Mouse (Mus musculus) hindbrain, embryonic 15.5 days (tissue): ENCODE data around the gene Vps13a. TPM values are rescaled to one million over a fixed set of nuclear protein-coding genes. Genes with fewer than 3 reads are reported as not detected.

Experiments used
- ATAC-seq: fragments of 200-750 bp; cut with Nextera tagmentation; 2 replicates; pipeline ENCODE4 v1.8.0; 2017; ENCODE audit warnings: low read depth, moderate number of reproducible peaks, moderate TSS enrichment; ENCODE audit not compliant: low FRiP score
- H3K27ac ChIP-seq: fragments of 300-500 bp; sonication (generic); replicated peaks from 2 replicates; pipeline ENCODE4 v1.5.1; 2015; ENCODE audit warnings: mild to moderate bottlenecking, inconsistent platforms
- H3K27me3 ChIP-seq: fragments of 300-500 bp; sonication (generic); 2 replicates; pipeline ENCODE4 v1.6.1; 2015; ENCODE audit warnings: control low read depth, inconsistent platforms
- H3K36me3 ChIP-seq: fragments of 300-500 bp; sonication (generic); 2 replicates; pipeline ENCODE4 v1.6.1; 2015; ENCODE audit warnings: control low read depth, inconsistent platforms
- H3K4me1 ChIP-seq: fragments of 300-500 bp; sonication (generic); replicated peaks from 2 replicates; pipeline ENCODE4 v1.6.1; 2015; ENCODE audit warnings: control low read depth, inconsistent platforms
- H3K4me2 ChIP-seq: fragments of 300-500 bp; sonication (generic); 2 replicates; pipeline ENCODE4 v1.6.1; 2015; ENCODE audit warnings: moderate library complexity, mild to moderate bottlenecking, inconsistent platforms
- H3K4me3 ChIP-seq: fragments of 300-500 bp; sonication (generic); 2 replicates; pipeline ENCODE4 v1.5.1; 2015; ENCODE audit warnings: mild to moderate bottlenecking, inconsistent platforms
- H3K9ac ChIP-seq: fragments of 300-500 bp; sonication (generic); 2 replicates; pipeline ENCODE4 v1.6.1; 2015; ENCODE audit warnings: inconsistent platforms
- H3K9me3 ChIP-seq: fragments of 300-500 bp; sonication (generic); 2 replicates; pipeline ENCODE4 v1.6.1; 2016; ENCODE audit warnings: control low read depth, inconsistent platforms
- WGBS: fragments of 180-500 bp; shearing (Covaris S2); methylation state at CpG from one replicate; pipeline ENCODE4 v1.1.7; 2015; 5-methylcytosine and 5-hydroxymethylcytosine counted together
- polyA plus RNA-seq: library from polyadenylated mRNA; unstranded; fragments of >200 nt; fragmentation: Nextera tagmentation; extraction: Ambion mirVana; gene quantifications from 2 replicates; pipeline ENCODE4 v1.2.1, GENCODE M21; 2015

The Vps13a gene
- polyA plus RNA-seq, 1 experiment from 2014 or later = 9.7 TPM

GRCm38 (mm10) chr19:16755226-16755625, 25.5 kb downstream of the Vps13a start:
- H3K9me3 ChIP-seq = no peaks in the 10 kb centered on the region
- 83% methylated on average over 7 of the region's 7 CpGs for WGBS
- H3K4me1 ChIP-seq = no peaks in the 10 kb centered on the region
- no peaks in the 10 kb centered on the region for H3K36me3 ChIP-seq
- ATAC-seq = no peak
- no peaks in the 10 kb centered on the region for H3K27me3 ChIP-seq
- H3K27ac ChIP-seq = no peak overlapping the region
- no peak overlapping the region for H3K9ac ChIP-seq
- H3K4me2 ChIP-seq = no peak overlapping the region
- H3K4me3 ChIP-seq = no peak overlapping the region

- WGBS = 82% methylated on average over 3 of the region's 3 CpGs
- ATAC-seq = no peak
- Histone ChIP-seq H3K27ac (no peak overlapping the region), H3K9me3 (no peaks in the 10 kb centered on the region), H3K27me3 (no peaks in the 10 kb centered on the region), H3K36me3 (no peaks in the 10 kb centered on the region), H3K4me3 (no peak overlapping the region), H3K4me2 (no peak overlapping the region), H3K9ac (no peak overlapping the region), H3K4me1 (no peaks in the 10 kb centered on the region)
Observed at GRCm38 (mm10) chr19:16753151-16753550, 27.6 kb downstream of the Vps13a start.

GRCm38 (mm10) chr19:16736854-16737253, 43.9 kb downstream of the Vps13a start:
- 88% methylated on average over 4 of the region's 4 CpGs for WGBS
- H3K36me3 ChIP-seq = peaks cover 3% of the 10 kb centered on the region; the same call in 1 of the 2 replicates
- no peaks in the 10 kb centered on the region for H3K9me3 ChIP-seq
- no peak for ATAC-seq
- H3K27ac ChIP-seq = no peak overlapping the region
- H3K4me2 ChIP-seq = no peak overlapping the region
- H3K4me3 ChIP-seq = no peak overlapping the region
- no peak overlapping the region for H3K9ac ChIP-seq
- no peaks in the 10 kb centered on the region for H3K4me1 ChIP-seq
- H3K27me3 ChIP-seq = no peaks in the 10 kb centered on the region

GRCm38 (mm10) chr19:16728729-16729128, 52.0 kb downstream of the Vps13a start:
- 54% methylated on average over 2 of the region's 2 CpGs for WGBS
- H3K4me3 ChIP-seq = no peak overlapping the region
- no peak overlapping the region for H3K4me2 ChIP-seq
- no peak for ATAC-seq
- H3K9ac ChIP-seq = no peak overlapping the region
- H3K27me3 ChIP-seq = no peaks in the 10 kb centered on the region
- H3K9me3 ChIP-seq = no peaks in the 10 kb centered on the region
- no peaks in the 10 kb centered on the region for H3K4me1 ChIP-seq
- H3K27ac ChIP-seq = no peak overlapping the region
- H3K36me3 ChIP-seq = peaks cover 3% of the 10 kb centered on the region; the same call in 1 of the 2 replicates

GRCm38 (mm10) chr19:16715249-16715648, 65.5 kb downstream of the Vps13a start:
- 95% methylated on average over 3 of the region's 3 CpGs for WGBS
- Histone ChIP-seq H3K4me3 (no peak overlapping the region), H3K27ac (no peak overlapping the region), H3K9ac (no peak overlapping the region), H3K27me3 (no peaks in the 10 kb centered on the region), H3K4me2 (no peak overlapping the region), H3K9me3 (no peaks in the 10 kb centered on the region), H3K4me1 (no peaks in the 10 kb centered on the region), H3K36me3 (0 out of 2 replicates have a peak, but pooled peaks cover 4% of the 10 kb centered on the region)
- ATAC-seq = no peak

GRCm38 (mm10) chr19:16701790-16702189, 78.9 kb downstream of the Vps13a start:
- H3K4me2 ChIP-seq = no peak overlapping the region
- no peak overlapping the region for H3K9ac ChIP-seq
- ATAC-seq = no peak
- H3K4me1 ChIP-seq = no peaks in the 10 kb centered on the region
- H3K27ac ChIP-seq = no peak overlapping the region
- WGBS = 89% methylated on average over 1 of the region's 1 CpGs
- no peaks in the 10 kb centered on the region for H3K36me3 ChIP-seq
- no peaks in the 10 kb centered on the region for H3K9me3 ChIP-seq
- no peaks in the 10 kb centered on the region for H3K27me3 ChIP-seq
- no peak overlapping the region for H3K4me3 ChIP-seq

- ATAC-seq = no peak
- Histone ChIP-seq H3K27ac (no peak overlapping the region), H3K4me1 (no peaks in the 10 kb centered on the region), H3K4me3 (no peak overlapping the region), H3K36me3 (no peaks in the 10 kb centered on the region), H3K4me2 (no peak overlapping the region), H3K27me3 (no peaks in the 10 kb centered on the region), H3K9ac (no peak overlapping the region), H3K9me3 (no peaks in the 10 kb centered on the region)
- WGBS = 96% methylated on average over 4 of the region's 4 CpGs
Observed at GRCm38 (mm10) chr19:16684922-16685321, 95.8 kb downstream of the Vps13a start.

GRCm38 (mm10) chr19:16684210-16684609, 96.5 kb downstream of the Vps13a start:
- Histone ChIP-seq H3K27ac (no peak overlapping the region), H3K4me1 (no peaks in the 10 kb centered on the region), H3K36me3 (no peaks in the 10 kb centered on the region), H3K9ac (no peak overlapping the region), H3K9me3 (no peaks in the 10 kb centered on the region), H3K4me2 (no peak overlapping the region), H3K4me3 (no peak overlapping the region), H3K27me3 (no peaks in the 10 kb centered on the region)
- no peak for ATAC-seq
- WGBS = 85% methylated on average over 2 of the region's 2 CpGs

GRCm38 (mm10) chr19:16625610-16626395, 154.9 kb downstream of the Vps13a start:
- H3K4me2 ChIP-seq = no peak overlapping the region
- no peaks in the 10 kb centered on the region for H3K4me1 ChIP-seq
- H3K9ac ChIP-seq = no peak overlapping the region
- H3K27me3 ChIP-seq = no peaks in the 10 kb centered on the region
- H3K9me3 ChIP-seq = no peaks in the 10 kb centered on the region
- 37% methylated on average over 14 of the region's 14 CpGs for WGBS
- no peaks in the 10 kb centered on the region for H3K36me3 ChIP-seq
- H3K4me3 ChIP-seq = no peak overlapping the region
- no peak overlapping the region for H3K27ac ChIP-seq
- ATAC-seq = no peak

- H3K27me3 ChIP-seq = no peaks in the 10 kb centered on the region
- H3K9me3 ChIP-seq = no peaks in the 10 kb centered on the region
- no peak for ATAC-seq
- H3K4me2 ChIP-seq = no peak overlapping the region
- no peak overlapping the region for H3K9ac ChIP-seq
- no peak overlapping the region for H3K4me3 ChIP-seq
- H3K36me3 ChIP-seq = no peaks in the 10 kb centered on the region
- no peak overlapping the region for H3K27ac ChIP-seq
- no peaks in the 10 kb centered on the region for H3K4me1 ChIP-seq
Observed at GRCm38 (mm10) chr19:16624994-16625393, 155.7 kb downstream of the Vps13a start.

- Histone ChIP-seq H3K9ac (no peak overlapping the region), H3K27me3 (no peaks in the 10 kb centered on the region), H3K4me2 (no peak overlapping the region), H3K4me1 (no peaks in the 10 kb centered on the region), H3K4me3 (no peak overlapping the region), H3K9me3 (no peaks in the 10 kb centered on the region), H3K36me3 (no peaks in the 10 kb centered on the region), H3K27ac (no peak overlapping the region)
- 88% methylated on average over 4 of the region's 4 CpGs for whole genome bisulfite sequencing
- ATAC-seq = no peak
Observed at GRCm38 (mm10) chr19:16623154-16623553, 157.6 kb downstream of the Vps13a start.

GRCm38 (mm10) chr19:16607634-16608033, 173.1 kb downstream of the Vps13a start:
- WGBS = 93% methylated on average over 6 of the region's 6 CpGs

GRCm38 (mm10) chr19:16602026-16602425, 178.7 kb downstream of the Vps13a start:
- no peak overlapping the region for H3K4me3 ChIP-seq
- ATAC-seq = no peak
- H3K9me3 ChIP-seq = no peaks in the 10 kb centered on the region
- no peaks in the 10 kb centered on the region for H3K27me3 ChIP-seq
- no peaks in the 10 kb centered on the region for H3K36me3 ChIP-seq
- H3K9ac ChIP-seq = no peak overlapping the region
- H3K4me1 ChIP-seq = peaks cover 6% of the 10 kb centered on the region
- H3K27ac ChIP-seq = no peak overlapping the region
- no peak overlapping the region for H3K4me2 ChIP-seq
- WGBS = 85% methylated on average over 8 of the region's 8 CpGs

More at GRCm38 (mm10) chr19:16607634-16608033, 173.1 kb downstream of the Vps13a start:
- no peaks in the 10 kb centered on the region for H3K9me3 ChIP-seq
- H3K4me3 ChIP-seq = no peak overlapping the region
- H3K4me1 ChIP-seq = no peaks in the 10 kb centered on the region
- H3K27me3 ChIP-seq = no peaks in the 10 kb centered on the region
- no peak for ATAC-seq
- no peak overlapping the region for H3K4me2 ChIP-seq
- no peak overlapping the region for H3K9ac ChIP-seq
- H3K27ac ChIP-seq = no peak overlapping the region
- H3K36me3 ChIP-seq = no peaks in the 10 kb centered on the region
